Mouse (Mus musculus): ENCODE measurements around the gene Tspear.

- TF ChIP-seq GATA1 (IDR thresholded peaks at IDR 0.05; ENCODE audit: low read depth, low read length) (no peak), GABPA (IDR thresholded peaks at IDR 0.05; ENCODE audit: low read depth, low read length) (no peak), TBP (IDR thresholded peaks at IDR 0.05; ENCODE audit: low read depth, low read length) (no peak), HCFC1 (IDR thresholded peaks at IDR 0.05; ENCODE audit: low read depth, low read length) (no peak)
Measured at GRCm38 (mm10) chr10:77846503-77846902, 160.1 kb downstream of the Tspear start, which contains the start of gene Gm36176.
